Mouse (Mus musculus) forebrain, embryonic 10.5 days (tissue): ENCODE data around the gene Ifrd2. TPM values are rescaled to one million over a fixed set of nuclear protein-coding genes. Genes with fewer than 3 reads are reported as not detected.

Source experiments
- DNase-seq: peaks from one replicate; pipeline ENCODE4 v3.0.0-alpha.2; 2017; ENCODE audit warnings: low spot score; ENCODE audit errors: extremely low spot score
- H3K27ac ChIP-seq: fragments of 300-500 bp; sonication (generic); 2 replicates; pipeline ENCODE4 v1.5.1; 2016; ENCODE audit warnings: mild to moderate bottlenecking
- H3K27me3 ChIP-seq: fragments of 300-500 bp; sonication (generic); 2 replicates; pipeline ENCODE4 v1.6.1; 2016; ENCODE audit warnings: mild to moderate bottlenecking; ENCODE audit not compliant: poor library complexity, severe bottlenecking
- H3K36me3 ChIP-seq: fragments of 300-500 bp; sonication (generic); replicated peaks from 2 replicates; pipeline ENCODE4 v1.6.1; 2016; ENCODE audit warnings: mild to moderate bottlenecking, moderate library complexity
- H3K4me1 ChIP-seq: fragments of 300-500 bp; sonication (generic); 2 replicates; pipeline ENCODE4 v1.6.1; 2016
- H3K4me3 ChIP-seq: fragments of 300-500 bp; sonication (generic); 2 replicates; pipeline ENCODE4 v1.5.1; 2016; ENCODE audit warnings: mild to moderate bottlenecking, moderate library complexity
- H3K9me3 ChIP-seq: fragments of 300-500 bp; sonication (generic); 2 replicates; pipeline ENCODE4 v1.6.1; 2016; ENCODE audit warnings: mild to moderate bottlenecking, moderate library complexity
- WGBS: fragments of 180-500 bp; shearing (Covaris S2); methylation state at CpG from one replicate; pipeline ENCODE4 v1.1.7; 2016; 5-methylcytosine and 5-hydroxymethylcytosine counted together
- polyA plus RNA-seq: library from polyadenylated mRNA; unstranded; fragments of >200 nt; fragmentation: Nextera tagmentation; extraction: Ambion mirVana; gene quantifications from 2 replicates; pipeline ENCODE4 v1.2.1, GENCODE M21; 2016

Ifrd2 gene
- polyA plus RNA-seq, 1 experiment from 2014 or later, result 58.6 TPM

GRCm38 (mm10) chr9:107582509-107583062 is 4.9 kb upstream of the Ifrd2 start:
- H3K4me1 ChIP-seq, result peaks cover 56% of the 10 kb centered on the region
- DNase-seq, result no peak
- 90% methylated on average over 7 of the region's 7 CpGs for WGBS

DNA sequence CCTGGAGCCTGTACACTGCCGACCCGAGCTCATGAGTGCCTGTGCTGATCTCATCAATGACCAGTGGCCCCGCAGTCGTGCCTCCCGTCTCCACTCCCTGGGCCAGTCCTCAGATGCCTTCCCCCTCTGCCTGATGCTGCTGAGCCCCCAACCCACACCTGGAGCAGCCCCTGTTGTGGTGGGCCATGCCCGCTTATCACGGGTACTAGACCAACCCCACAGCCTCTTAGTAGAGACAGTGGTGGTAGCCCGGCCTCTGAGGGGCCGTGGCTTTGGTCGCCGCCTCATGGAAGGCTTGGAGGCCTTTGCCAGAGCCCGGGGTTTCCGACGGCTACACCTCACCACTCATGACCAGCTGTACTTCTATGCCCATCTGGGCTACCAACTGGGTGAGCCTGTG is 4.3 kb upstream of the Ifrd2 start:
- Histone ChIP-seq H3K36me3 (peaks cover 19% of the 10 kb centered on the region), H3K27ac (no peak overlapping the region), H3K27me3 (no peaks in the 10 kb centered on the region), H3K4me1 (peaks cover 55% of the 10 kb centered on the region), H3K9me3 (no peaks in the 10 kb centered on the region), H3K4me3 (peak overlapping the region; percentile 0; the same call in 1 of the 2 replicates)
- WGBS, result 94% methylated on average over 14 of the region's 14 CpGs
- no peak for DNase-seq

More at GRCm38 (mm10) chr9:107582509-107583062, 4.9 kb upstream of the Ifrd2 start:
- Histone ChIP-seq H3K9me3 (no peaks in the 10 kb centered on the region), H3K27me3 (no peaks in the 10 kb centered on the region), H3K27ac (0 out of 2 replicates have a peak overlapping the region, but pooled peaks have one; percentile 92), H3K4me3 (peak overlapping the region; percentile 0; the same call in 1 of the 2 replicates), H3K36me3 (peaks cover 19% of the 10 kb centered on the region)

- no peak for DNase-seq
- H3K4me1 ChIP-seq, result peaks cover 43% of the 10 kb centered on the region
- H3K27me3 ChIP-seq, result no peaks in the 10 kb centered on the region
- peak overlapping the region; percentile 82; the same call in 1 of the 2 replicates for H3K4me3 ChIP-seq
- H3K9me3 ChIP-seq, result no peaks in the 10 kb centered on the region
- peak overlapping the region; percentile 36 for H3K27ac ChIP-seq
- H3K36me3 ChIP-seq, result peaks cover 38% of the 10 kb centered on the region
- WGBS, result 92% methylated on average over 5 of the region's 5 CpGs
Measured at GRCm38 (mm10) chr9:107586504-107586903, 938 bp upstream of the Ifrd2 start.

- peak overlapping the region; percentile 90 for H3K27ac ChIP-seq
- no peak for DNase-seq
- no peaks in the 10 kb centered on the region for H3K27me3 ChIP-seq
- H3K4me1 ChIP-seq, result peaks cover 33% of the 10 kb centered on the region
- H3K4me3 ChIP-seq, result peak overlapping the region; percentile 82
- no peaks in the 10 kb centered on the region for H3K9me3 ChIP-seq
- peaks cover 48% of the 10 kb centered on the region for H3K36me3 ChIP-seq
- WGBS, result 7% methylated on average over 33 of the region's 33 CpGs
Measured at GRCm38 (mm10) chr9:107587833-107588639, 594 bp downstream of the Ifrd2 start.

DNA sequence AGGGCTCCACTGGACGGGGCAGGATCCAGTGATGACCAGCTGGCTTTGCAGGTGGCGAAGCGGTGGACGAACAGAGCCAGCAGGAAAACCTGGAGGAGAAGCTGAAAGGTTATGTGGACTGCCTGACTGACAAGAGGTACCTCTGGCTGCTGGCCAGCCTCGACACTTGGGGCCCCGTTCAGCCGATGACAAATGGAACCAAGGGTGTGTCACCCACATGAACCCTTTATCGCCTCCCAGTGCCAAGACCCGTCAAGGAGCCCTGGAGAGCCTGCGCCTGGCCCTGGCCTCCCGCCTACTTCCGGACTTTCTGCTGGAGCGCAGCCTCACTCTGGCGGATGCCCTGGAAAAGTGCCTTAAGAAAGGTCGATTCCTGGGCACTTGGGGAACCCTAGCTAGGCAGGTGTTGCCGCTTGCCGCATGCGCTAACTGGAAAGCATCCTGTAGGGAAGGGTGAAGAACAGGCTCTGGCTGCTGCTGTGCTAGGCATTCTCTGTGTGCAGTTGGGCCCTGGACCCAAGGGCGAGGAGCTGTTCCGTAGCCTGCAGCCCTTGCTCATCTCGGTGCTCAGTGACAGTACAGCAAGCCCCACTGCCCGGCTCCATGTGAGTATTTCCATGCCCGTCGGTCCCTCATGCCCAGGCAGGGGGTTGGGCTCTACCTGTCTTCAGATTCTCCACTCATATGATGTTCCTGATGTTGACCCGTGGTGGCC is 2.8 kb downstream of the Ifrd2 start:
- 94% methylated on average over 25 of the region's 25 CpGs for WGBS
- Histone ChIP-seq H3K4me1 (peaks cover 46% of the 10 kb centered on the region), H3K36me3 (peaks cover 59% of the 10 kb centered on the region), H3K27me3 (no peaks in the 10 kb centered on the region), H3K4me3 (0 out of 2 replicates have a peak overlapping the region, but pooled peaks have one; percentile 1), H3K27ac (no peak overlapping the region), H3K9me3 (no peaks in the 10 kb centered on the region)
- no peak for DNase-seq

DNA sequence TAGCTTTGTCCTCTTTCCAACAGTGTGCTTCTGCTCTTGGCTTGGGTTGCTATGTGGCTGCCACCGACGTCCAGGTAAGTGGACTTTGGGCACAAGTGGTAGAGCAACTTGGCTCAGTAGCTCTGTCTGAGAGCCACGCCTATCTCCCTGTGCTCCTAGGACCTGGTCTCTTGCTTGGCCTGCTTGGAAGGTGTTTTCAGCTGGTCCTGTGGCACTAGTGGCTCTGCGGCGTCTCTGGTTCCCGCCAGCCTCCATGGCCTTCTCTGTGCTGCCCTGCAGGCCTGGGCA is 3.3 kb downstream of the Ifrd2 start:
- peaks cover 59% of the 10 kb centered on the region for H3K36me3 ChIP-seq

DNA sequence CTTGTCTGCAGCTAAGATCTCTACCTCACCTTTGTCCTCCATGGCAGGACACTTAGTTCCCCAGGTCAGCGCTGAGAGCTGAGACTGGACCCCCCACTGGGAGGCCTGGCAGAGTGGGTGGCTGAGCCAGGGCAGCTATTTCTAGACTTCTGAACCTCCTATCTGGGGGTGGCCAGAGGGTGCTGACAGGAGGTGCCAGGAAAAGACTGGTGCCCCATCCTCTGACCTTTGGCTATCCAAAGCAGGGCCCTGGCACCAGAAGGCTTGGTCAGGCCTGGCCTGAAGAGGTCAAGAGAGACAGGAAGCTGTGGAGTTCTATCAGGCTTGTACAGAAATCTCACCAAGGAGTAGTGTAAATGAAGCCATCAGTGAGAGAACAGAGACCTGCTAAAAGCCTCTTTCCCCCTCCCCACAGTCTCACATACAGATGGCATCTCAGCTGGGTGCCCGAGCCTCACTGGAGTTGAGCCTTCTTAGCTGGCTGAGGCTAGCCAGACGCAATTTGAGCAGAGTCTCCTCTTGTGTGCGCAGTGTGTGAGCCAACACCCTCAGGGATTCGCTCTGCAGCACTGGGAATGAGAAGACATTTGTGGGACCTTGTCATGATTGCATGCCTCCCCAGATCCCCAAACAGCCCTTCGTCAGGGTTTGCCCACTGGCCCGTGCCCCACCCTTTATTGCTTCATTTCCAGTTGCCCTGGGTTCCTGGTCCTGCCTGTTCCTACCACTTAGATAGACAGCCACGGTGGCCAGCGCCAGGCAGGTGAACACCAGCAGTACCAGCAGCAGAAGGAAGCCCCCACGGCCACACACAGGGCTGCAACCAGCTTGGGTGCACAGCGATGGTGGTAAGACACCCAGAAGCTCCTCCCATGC is 5.9 kb downstream of the Ifrd2 start:
- Histone ChIP-seq H3K36me3 (peaks cover 59% of the 10 kb centered on the region), H3K27me3 (no peaks in the 10 kb centered on the region), H3K4me3 (no peak overlapping the region), H3K9me3 (no peaks in the 10 kb centered on the region), H3K27ac (no peak overlapping the region), H3K4me1 (peaks cover 30% of the 10 kb centered on the region)
- WGBS, result 81% methylated on average over 11 of the region's 11 CpGs
- no peak for DNase-seq

More for the DNA sequence above, 3.3 kb downstream of the Ifrd2 start:
- H3K4me1 ChIP-seq, result peaks cover 46% of the 10 kb centered on the region
- no peak for DNase-seq
- 97% methylated on average over 6 of the region's 6 CpGs for WGBS
- no peaks in the 10 kb centered on the region for H3K9me3 ChIP-seq
- H3K4me3 ChIP-seq, result no peak overlapping the region
- no peak overlapping the region for H3K27ac ChIP-seq
- no peaks in the 10 kb centered on the region for H3K27me3 ChIP-seq

DNA sequence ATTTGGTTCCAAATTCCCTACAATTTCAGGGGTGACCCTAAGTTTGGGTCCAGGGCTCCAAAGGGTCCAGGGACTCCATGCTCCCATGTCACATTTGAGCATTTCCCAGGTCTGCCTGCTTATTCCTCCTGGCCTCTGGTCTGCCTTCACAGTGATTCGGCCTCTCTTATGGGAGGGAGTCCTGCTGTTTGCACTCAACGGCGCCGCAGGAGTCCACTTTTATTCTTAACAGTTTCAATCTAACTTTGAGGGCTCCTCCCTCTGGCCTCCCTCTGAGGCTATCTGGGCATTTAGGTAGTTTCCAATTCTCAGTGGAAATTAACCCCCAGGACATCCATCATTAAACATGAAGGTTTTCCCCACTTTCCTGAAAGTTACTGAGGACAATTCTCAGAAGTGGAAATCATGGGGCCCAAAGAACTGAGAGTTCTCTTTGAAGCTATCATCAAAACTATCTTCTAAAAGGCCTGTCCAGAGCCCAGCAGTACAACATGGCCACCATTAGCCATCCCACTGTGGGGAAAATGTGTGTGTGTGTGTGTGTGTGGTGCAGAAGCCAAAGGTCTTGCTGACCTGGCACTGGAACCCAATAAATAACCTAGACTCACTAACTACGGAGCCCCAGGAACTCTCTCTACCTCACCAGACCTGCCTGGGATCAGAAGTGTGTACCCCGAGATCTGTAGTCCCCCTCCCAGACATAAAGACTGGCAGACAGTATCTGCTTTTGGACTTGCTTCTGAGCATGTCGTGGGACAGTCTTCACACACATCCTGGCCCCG is 7.0 kb downstream of the Ifrd2 start:
- Histone ChIP-seq H3K27ac (no peak overlapping the region), H3K4me3 (no peak overlapping the region), H3K9me3 (no peaks in the 10 kb centered on the region), H3K36me3 (peaks cover 55% of the 10 kb centered on the region), H3K27me3 (peaks cover 10% of the 10 kb centered on the region; the same call in 1 of the 2 replicates), H3K4me1 (peaks cover 20% of the 10 kb centered on the region)
- WGBS, result 76% methylated on average over 8 of the region's 8 CpGs
- no peak for DNase-seq

DNA sequence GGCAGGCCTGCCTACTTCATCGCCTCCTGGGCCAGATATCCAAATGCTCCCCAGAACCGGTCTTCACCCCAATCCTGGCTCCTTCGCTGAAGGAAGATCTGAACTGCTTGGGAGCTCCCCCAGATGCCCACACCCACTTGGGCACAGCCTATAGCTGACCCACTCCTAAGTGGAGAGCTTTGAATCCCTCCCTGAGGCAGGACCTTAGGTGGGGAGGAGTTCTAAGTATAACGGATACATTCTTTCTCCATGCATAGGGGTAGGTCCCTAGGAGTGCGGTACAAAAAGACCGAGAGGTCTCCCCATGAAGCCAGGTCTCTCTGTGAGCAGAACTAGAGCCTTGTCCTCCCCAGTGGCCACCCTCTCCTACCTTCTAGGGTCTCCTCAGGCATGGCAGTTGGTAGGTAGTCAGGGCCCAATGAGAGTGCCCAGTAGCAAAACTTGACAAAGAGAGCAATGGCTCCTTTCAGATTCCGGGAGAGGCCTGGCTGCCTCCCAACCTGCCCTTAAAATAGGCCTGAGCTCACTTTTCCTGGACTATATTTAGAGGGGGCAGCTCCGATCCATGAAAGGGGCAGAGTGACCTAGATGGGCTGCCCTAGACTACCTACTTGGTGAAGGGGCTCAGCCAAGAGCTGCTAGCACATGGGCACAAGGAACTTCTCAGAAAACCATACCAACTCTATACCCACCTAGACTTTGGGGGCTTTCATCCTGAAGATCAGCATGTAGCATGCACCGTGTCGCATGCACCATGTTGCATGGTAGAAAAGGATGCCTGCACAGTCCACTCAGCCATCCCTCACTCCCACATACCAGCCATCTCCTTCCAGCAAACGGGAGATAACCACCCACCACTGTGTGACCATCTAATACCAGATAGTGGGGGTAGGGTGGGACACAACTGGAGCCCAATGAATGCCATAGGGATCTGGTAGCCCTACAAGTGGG is 9.5 kb downstream of the Ifrd2 start:
- H3K27ac ChIP-seq, result no peak overlapping the region
- no peak for DNase-seq
- H3K4me3 ChIP-seq, result no peak overlapping the region
- peaks cover 27% of the 10 kb centered on the region for H3K27me3 ChIP-seq
- 95% methylated on average over 11 of the region's 11 CpGs for WGBS
- H3K9me3 ChIP-seq, result no peaks in the 10 kb centered on the region
- H3K4me1 ChIP-seq, result peaks cover 25% of the 10 kb centered on the region
- H3K36me3 ChIP-seq, result peaks cover 31% of the 10 kb centered on the region

GRCm38 (mm10) chr9:107598385-107598784 is 10.9 kb downstream of the Ifrd2 start:
- H3K4me1 ChIP-seq, result peaks cover 35% of the 10 kb centered on the region
- 83% methylated on average over 5 of the region's 5 CpGs for WGBS
- H3K36me3 ChIP-seq, result peaks cover 16% of the 10 kb centered on the region
- DNase-seq, result no peak
- H3K4me3 ChIP-seq, result no peak overlapping the region
- no peaks in the 10 kb centered on the region for H3K9me3 ChIP-seq
- peaks cover 31% of the 10 kb centered on the region for H3K27me3 ChIP-seq
- peak overlapping the region; percentile 2; the same call in 1 of the 2 replicates for H3K27ac ChIP-seq

DNA sequence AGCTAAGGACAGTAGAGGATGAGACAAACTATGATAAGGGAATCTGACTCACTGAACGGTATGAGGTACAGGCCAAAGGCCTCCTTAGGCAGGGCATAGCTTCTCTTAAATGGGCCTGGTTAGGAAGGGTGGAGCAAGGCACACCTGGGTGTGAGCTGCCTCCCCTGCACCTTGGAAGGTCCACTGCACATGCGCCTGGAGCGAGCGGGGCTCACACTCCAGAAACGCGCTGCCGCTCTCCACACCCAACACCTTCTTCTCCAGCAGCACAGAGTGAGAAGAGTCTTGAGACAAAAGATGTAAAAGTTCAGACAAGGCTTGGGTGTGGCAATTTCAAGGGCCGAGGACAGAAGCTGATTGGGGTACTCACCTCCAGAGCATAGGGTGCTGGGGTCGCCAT is 12.0 kb downstream of the Ifrd2 start:
- Histone ChIP-seq H3K36me3 (peaks cover 6% of the 10 kb centered on the region), H3K27me3 (peaks cover 41% of the 10 kb centered on the region), H3K4me1 (peaks cover 37% of the 10 kb centered on the region), H3K9me3 (no peaks in the 10 kb centered on the region), H3K4me3 (no peak overlapping the region), H3K27ac (no peak overlapping the region)
- DNase-seq, result no peak
- WGBS, result 92% methylated on average over 9 of the region's 9 CpGs
